Mouse (Mus musculus): ENCODE data around the gene Nsmce3. TPM values are rescaled to one million over a fixed set of nuclear protein-coding genes. Genes with fewer than 3 reads are reported as not detected.
A peak's percentile ranks its signal among the peaks of the same experiment; 100 is the strongest.

Gene Nsmce3
- polyA plus RNA-seq (2016; fragmentation: Nextera tagmentation; extraction: Ambion mirVana): 11.6 TPM in 2 replicates

GRCm38 (mm10) chr7:64872743-64873241 is at the start of gene Nsmce3:
Gene Nsmce3 (minus strand): TSS chr7:64872997.
- Histone ChIP-seq H3K4me3 (peak within 1 kb of the TSS; percentile 76), H3K9ac (replicated peaks) (peak within 1 kb of the TSS; percentile 90), H3K4me2 (replicated peaks) (peak within 1 kb of the TSS; percentile 90), H3K27me3 (no peaks in the 10 kb centered on the region), H3K36me3 (0 out of 2 replicates have a peak, but pooled peaks cover 8% of the 10 kb centered on the region), H3K9me3 (no peaks in the 10 kb centered on the region), H3K27ac (replicated peaks) (peak within 1 kb of the TSS; percentile 92), H3K4me1 (peaks cover 26% of the 10 kb centered on the region)
- WGBS: under 1% methylated on average over 57 of the region's 57 CpGs
- peak; percentile 95 for ATAC-seq (ENCODE audit: low FRiP score, low read depth)

- 0 out of 2 replicates have a peak overlapping the region, but pooled peaks have one; percentile 8 for H3K4me2 ChIP-seq (replicated peaks)
- no peak overlapping the region for H3K9ac ChIP-seq (replicated peaks)
- peaks cover 11% of the 10 kb centered on the region for H3K4me1 ChIP-seq
- H3K9me3 ChIP-seq: no peaks in the 10 kb centered on the region; the same call in 1 of the 2 replicates
- ATAC-seq (ENCODE audit: low FRiP score, low read depth): peak; percentile 52; the same call in 1 of the 2 replicates
- no peak overlapping the region for H3K4me3 ChIP-seq
- H3K27me3 ChIP-seq: no peaks in the 10 kb centered on the region
- H3K27ac ChIP-seq (replicated peaks): no peak overlapping the region; the same call in 1 of the 2 replicates
- no peaks in the 10 kb centered on the region for H3K36me3 ChIP-seq
- 46% methylated on average over 13 of the region's 13 CpGs for WGBS
Measured at GRCm38 (mm10) chr7:64921189-64921588, 48.4 kb upstream of the Nsmce3 start.

GRCm38 (mm10) chr7:64920735-64921134 is 47.9 kb upstream of the Nsmce3 start:
- no peaks in the 10 kb centered on the region for H3K36me3 ChIP-seq
- H3K27me3 ChIP-seq: no peaks in the 10 kb centered on the region
- 35% methylated on average over 5 of the region's 5 CpGs for WGBS
- peaks cover 11% of the 10 kb centered on the region for H3K4me1 ChIP-seq
- no peak overlapping the region for H3K4me3 ChIP-seq
- 0 out of 2 replicates have a peak, but pooled peaks have one; percentile 38 for ATAC-seq (ENCODE audit: low FRiP score, low read depth)
- no peak overlapping the region for H3K4me2 ChIP-seq (replicated peaks)
- no peak overlapping the region for H3K27ac ChIP-seq (replicated peaks)
- no peaks in the 10 kb centered on the region; the same call in 1 of the 2 replicates for H3K9me3 ChIP-seq
- H3K9ac ChIP-seq (replicated peaks): no peak overlapping the region

- no peaks in the 10 kb centered on the region for H3K36me3 ChIP-seq
- H3K4me2 ChIP-seq (replicated peaks): no peak overlapping the region
- WGBS: 60% methylated on average over 7 of the region's 7 CpGs
- no peak overlapping the region for H3K9ac ChIP-seq (replicated peaks)
- 0 out of 2 replicates have a peak, but pooled peaks have one; percentile 25 for ATAC-seq (ENCODE audit: low FRiP score, low read depth)
- H3K27me3 ChIP-seq: no peaks in the 10 kb centered on the region
- peaks cover 8% of the 10 kb centered on the region for H3K4me1 ChIP-seq
- H3K9me3 ChIP-seq: no peaks in the 10 kb centered on the region; the same call in 1 of the 2 replicates
- no peak overlapping the region for H3K4me3 ChIP-seq
- no peak overlapping the region for H3K27ac ChIP-seq (replicated peaks)
Measured at GRCm38 (mm10) chr7:64916654-64917053, 43.9 kb upstream of the Nsmce3 start.

GRCm38 (mm10) chr7:64915121-64915520 is 42.3 kb upstream of the Nsmce3 start:
- Histone ChIP-seq H3K9ac (replicated peaks) (no peak overlapping the region), H3K27me3 (no peaks in the 10 kb centered on the region), H3K36me3 (no peaks in the 10 kb centered on the region), H3K4me1 (no peaks in the 10 kb centered on the region), H3K27ac (replicated peaks) (no peak overlapping the region), H3K4me3 (no peak overlapping the region), H3K9me3 (no peaks in the 10 kb centered on the region; the same call in 1 of the 2 replicates), H3K4me2 (replicated peaks) (no peak overlapping the region)
- 74% methylated on average over 2 of the region's 2 CpGs for WGBS
- ATAC-seq (ENCODE audit: low FRiP score, low read depth): no peak

- no peak overlapping the region for H3K9ac ChIP-seq (replicated peaks)
- no peaks in the 10 kb centered on the region; the same call in 1 of the 2 replicates for H3K9me3 ChIP-seq
- H3K27ac ChIP-seq (replicated peaks): no peak overlapping the region
- 72% methylated on average over 2 of the region's 2 CpGs for WGBS
- no peak overlapping the region for H3K4me3 ChIP-seq
- H3K36me3 ChIP-seq: no peaks in the 10 kb centered on the region
- H3K4me2 ChIP-seq (replicated peaks): no peak overlapping the region
- H3K4me1 ChIP-seq: no peaks in the 10 kb centered on the region
- H3K27me3 ChIP-seq: no peaks in the 10 kb centered on the region
- no peak for ATAC-seq (ENCODE audit: low FRiP score, low read depth)
Measured at GRCm38 (mm10) chr7:64911945-64912344, 39.1 kb upstream of the Nsmce3 start.

- no peaks in the 10 kb centered on the region; the same call in 1 of the 2 replicates for H3K9me3 ChIP-seq
- H3K4me2 ChIP-seq (replicated peaks): no peak overlapping the region
- whole genome bisulfite sequencing: 77% methylated on average over 2 of the region's 2 CpGs
- H3K27ac ChIP-seq (replicated peaks): no peak overlapping the region
- no peak for ATAC-seq (ENCODE audit: low FRiP score, low read depth)
- H3K4me1 ChIP-seq: no peaks in the 10 kb centered on the region
- no peaks in the 10 kb centered on the region for H3K27me3 ChIP-seq
- H3K4me3 ChIP-seq: no peak overlapping the region
- no peaks in the 10 kb centered on the region for H3K36me3 ChIP-seq
- H3K9ac ChIP-seq (replicated peaks): no peak overlapping the region
Measured at GRCm38 (mm10) chr7:64910208-64910607, 37.4 kb upstream of the Nsmce3 start.

- no peaks in the 10 kb centered on the region for H3K36me3 ChIP-seq
- H3K27me3 ChIP-seq: no peaks in the 10 kb centered on the region
- no peak overlapping the region for H3K27ac ChIP-seq (replicated peaks)
- no peaks in the 10 kb centered on the region for H3K4me1 ChIP-seq
- no peaks in the 10 kb centered on the region; the same call in 1 of the 2 replicates for H3K9me3 ChIP-seq
- H3K4me3 ChIP-seq: no peak overlapping the region
- ATAC-seq (ENCODE audit: low FRiP score, low read depth): no peak
- no peak overlapping the region for H3K4me2 ChIP-seq (replicated peaks)
- WGBS: 81% methylated on average over 5 of the region's 5 CpGs
- H3K9ac ChIP-seq (replicated peaks): no peak overlapping the region
Measured at GRCm38 (mm10) chr7:64906955-64907354, 34.2 kb upstream of the Nsmce3 start.

- Histone ChIP-seq H3K9ac (replicated peaks) (no peak overlapping the region), H3K4me2 (replicated peaks) (no peak overlapping the region), H3K27ac (replicated peaks) (no peak overlapping the region), H3K4me3 (no peak overlapping the region), H3K9me3 (no peaks in the 10 kb centered on the region; the same call in 1 of the 2 replicates), H3K4me1 (no peaks in the 10 kb centered on the region), H3K27me3 (no peaks in the 10 kb centered on the region), H3K36me3 (no peaks in the 10 kb centered on the region)
- no peak for ATAC-seq (ENCODE audit: low FRiP score, low read depth)
- WGBS: 90% methylated on average over 3 of the region's 3 CpGs
Measured at GRCm38 (mm10) chr7:64905506-64905905, 32.7 kb upstream of the Nsmce3 start.

GRCm38 (mm10) chr7:64900249-64900648 is 27.5 kb upstream of the Nsmce3 start:
- WGBS: 90% methylated on average over 2 of the region's 2 CpGs
- Histone ChIP-seq H3K27ac (replicated peaks) (no peak overlapping the region), H3K9ac (replicated peaks) (no peak overlapping the region), H3K4me1 (peaks cover 6% of the 10 kb centered on the region; the same call in 1 of the 2 replicates), H3K4me2 (replicated peaks) (no peak overlapping the region), H3K9me3 (no peaks in the 10 kb centered on the region), H3K4me3 (no peak overlapping the region), H3K27me3 (no peaks in the 10 kb centered on the region), H3K36me3 (no peaks in the 10 kb centered on the region)
- no peak for ATAC-seq (ENCODE audit: low FRiP score, low read depth)

- no peak for ATAC-seq (ENCODE audit: low FRiP score, low read depth)
- WGBS: 87% methylated on average over 6 of the region's 6 CpGs
- Histone ChIP-seq H3K27ac (replicated peaks) (no peak overlapping the region), H3K36me3 (no peaks in the 10 kb centered on the region), H3K9me3 (no peaks in the 10 kb centered on the region), H3K4me3 (no peak overlapping the region), H3K4me1 (peaks cover 6% of the 10 kb centered on the region; the same call in 1 of the 2 replicates), H3K27me3 (no peaks in the 10 kb centered on the region), H3K4me2 (replicated peaks) (no peak overlapping the region), H3K9ac (replicated peaks) (no peak overlapping the region)
Measured at GRCm38 (mm10) chr7:64896587-64896986, 23.8 kb upstream of the Nsmce3 start.

GRCm38 (mm10) chr7:64895685-64896101 is 22.9 kb upstream of the Nsmce3 start:
- no peak overlapping the region for H3K27ac ChIP-seq (replicated peaks)
- H3K27me3 ChIP-seq: no peaks in the 10 kb centered on the region
- H3K36me3 ChIP-seq: no peaks in the 10 kb centered on the region
- peaks cover 6% of the 10 kb centered on the region; the same call in 1 of the 2 replicates for H3K4me1 ChIP-seq
- ATAC-seq (ENCODE audit: low FRiP score, low read depth): no peak
- no peak overlapping the region for H3K9ac ChIP-seq (replicated peaks)
- no peak overlapping the region for H3K4me3 ChIP-seq
- no peaks in the 10 kb centered on the region for H3K9me3 ChIP-seq
- 52% methylated on average over 5 of the region's 5 CpGs for WGBS
- H3K4me2 ChIP-seq (replicated peaks): no peak overlapping the region

Measured in midbrain, embryonic 12.5 days (tissue).